Mouse (Mus musculus) testis, adult 2 months (tissue): ENCODE measurements around the gene Taar7b.

ENCODE experiments used
- CTCF ChIP-seq: fragments of 200-500 bp; IDR thresholded peaks from 2 replicates; pipeline ENCODE4 v1.5.1; 2012; ENCODE audit warnings: low read depth, mild to moderate bottlenecking, inconsistent platforms, low read length, moderate library complexity; ENCODE audit not compliant: control insufficient read depth, insufficient read depth, insufficient replicate concordance
- POLR2A ChIP-seq: fragments of 200-500 bp; IDR thresholded peaks from 2 replicates; pipeline ENCODE4 v1.6.1; 2012; ENCODE audit warnings: low read depth, mild to moderate bottlenecking, inconsistent platforms, low read length, moderate library complexity; ENCODE audit not compliant: control insufficient read depth

- no peak for TF ChIP-seq CTCF
- TF ChIP-seq POLR2A, result no peak
Observed at GRCm38 (mm10) chr10:23963444-23963843, 36.3 kb upstream of the Taar7b start.
